Comparison of ENCODE assay signal across 23 mouse cellular contexts in the genomic region with DNA sequence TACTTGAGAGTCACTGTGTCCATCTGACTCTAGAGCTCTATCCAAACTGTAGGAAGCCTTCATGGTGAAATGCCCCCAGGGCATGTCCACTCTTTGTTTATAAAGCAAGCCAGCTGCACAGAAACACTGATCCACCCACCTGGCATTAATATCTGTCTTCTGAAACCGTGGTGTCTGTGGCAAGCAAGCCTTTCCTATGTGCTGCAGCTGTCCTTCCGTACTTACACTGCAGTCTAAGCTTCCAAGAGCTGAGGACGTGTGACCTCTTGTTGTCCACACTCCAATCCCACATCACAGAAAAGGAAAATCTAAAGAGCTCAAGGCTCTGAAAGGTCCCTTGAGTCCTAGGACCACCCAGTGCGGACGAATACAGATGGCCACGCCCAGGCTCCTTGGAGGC.
"Had no signal": no experiment of that assay in that cellular context is flagged by ENCODE, and none has a peak within 500 bp of the region (broad histone marks: within the 10 kb centered on the region; RNA-seq: fewer than 3 reads in every experiment).

No protein-coding gene starts in this region.

- H3K27me3 ChIP-seq: limb, embryonic 12.5 days; lung, embryonic 15.5 days; megakaryocyte, embryonic 14.5 days; midbrain, embryonic 13.5 days; neural tube, embryonic 12.5 days; neural tube, embryonic 15.5 days had no signal

- DNase-seq: kidney, adult 2 months; kidney, postnatal 14 days; liver; lung, adult 18-20 months; lung, postnatal 10 days; lung, postnatal 36 days; right cerebral cortex, adult 18-20 months; right cerebral cortex, postnatal 14 days; right cerebral cortex, postnatal 4 days; thymus, adult 2 months; thymus, postnatal 14 days; thymus, postnatal 4 days had no signal

- ATAC-seq: liver, embryonic 12.5 days; midbrain, embryonic 13.5 days; midbrain, embryonic 16.5 days had no signal

- H3K4me3 ChIP-seq: limb, embryonic 12.5 days; liver, embryonic 12.5 days; liver, embryonic 15.5 days; lung, embryonic 15.5 days; megakaryocyte, embryonic 14.5 days; midbrain, embryonic 10.5 days; midbrain, embryonic 13.5 days; neural tube, embryonic 12.5 days; neural tube, embryonic 15.5 days had no signal

- H3K4me2 ChIP-seq: limb, embryonic 12.5 days; liver, embryonic 12.5 days; liver, embryonic 15.5 days; midbrain, embryonic 13.5 days; neural tube, embryonic 12.5 days; neural tube, embryonic 15.5 days had no signal

- H3K36me3 ChIP-seq: limb, embryonic 12.5 days; liver, embryonic 12.5 days; liver, embryonic 15.5 days; lung, embryonic 15.5 days; midbrain, embryonic 10.5 days; midbrain, embryonic 13.5 days; neural tube, embryonic 12.5 days; neural tube, embryonic 15.5 days had no signal

- H3K27ac ChIP-seq: liver, embryonic 12.5 days; liver, embryonic 15.5 days; lung, embryonic 15.5 days; midbrain, embryonic 10.5 days; midbrain, embryonic 13.5 days; neural tube, embryonic 12.5 days; neural tube, embryonic 15.5 days; stomach, postnatal 0 days had no signal

- H3K9ac ChIP-seq: limb, embryonic 12.5 days; liver, embryonic 12.5 days; liver, embryonic 15.5 days; lung, embryonic 15.5 days; midbrain, embryonic 13.5 days; neural tube, embryonic 12.5 days; neural tube, embryonic 15.5 days had no signal

- H3K9me3 ChIP-seq: limb, embryonic 12.5 days; liver, embryonic 12.5 days; liver, embryonic 15.5 days; lung, embryonic 15.5 days; megakaryocyte, embryonic 14.5 days; midbrain, embryonic 10.5 days; midbrain, embryonic 13.5 days; neural tube, embryonic 12.5 days; neural tube, embryonic 15.5 days had no signal

- H3K4me1 ChIP-seq: liver, embryonic 12.5 days; liver, embryonic 15.5 days; megakaryocyte, embryonic 14.5 days had no signal
